Mouse (Mus musculus): ENCODE results near the gene Aco2. TPM values are rescaled to one million over a fixed set of nuclear protein-coding genes. Genes with fewer than 3 reads are reported as not detected.

Aco2 gene
- polyA plus RNA-seq (2012; ENCODE audit: insufficient read depth, low replicate concordance), result 36.5 and 110 TPM in 2 replicates

- peak; percentile 54; the same call in 1 of the 3 replicates for TF ChIP-seq GATA1 (IDR thresholded peaks at IDR 0.05; ENCODE audit: borderline replicate concordance, low read length)
- TF ChIP-seq FLI1 (IDR thresholded peaks at IDR 0.05; ENCODE audit: low read length), result no peak
- peaks cover 55% of the 10 kb centered on the region for H3K4me1 ChIP-seq
- peak within 1 kb of the TSS; percentile 100 for H3K4me3 ChIP-seq (replicated peaks)
- H3K36me3 ChIP-seq (replicated peaks; ENCODE audit: low read length), result peaks cover 35% of the 10 kb centered on the region
- no peaks in the 10 kb centered on the region for H3K9me3 ChIP-seq
- no peaks in the 10 kb centered on the region for H3K27me3 ChIP-seq (replicated peaks)
Observed at GRCm38 (mm10) chr15:81872262-81873136, at the start of gene Aco2. TSS of gene Aco2 (plus strand) at chr15:81872309.

GRCm38 (mm10) chr15:81822631-81823030 lies 49.5 kb upstream of the Aco2 start:
- Histone ChIP-seq H3K9me3 (no peaks in the 10 kb centered on the region), H3K4me1 (no peaks in the 10 kb centered on the region), H3K27me3 (replicated peaks) (no peaks in the 10 kb centered on the region), H3K4me3 (replicated peaks) (no peak overlapping the region), H3K36me3 (replicated peaks; ENCODE audit: low read length) (peaks cover 93% of the 10 kb centered on the region)
- TF ChIP-seq FLI1 (IDR thresholded peaks at IDR 0.05; ENCODE audit: low read length) (no peak), GATA1 (IDR thresholded peaks at IDR 0.05; ENCODE audit: borderline replicate concordance, low read length) (no peak)

- peaks cover 12% of the 10 kb centered on the region for H3K4me1 ChIP-seq
- H3K4me3 ChIP-seq (replicated peaks), result no peak overlapping the region
- peaks cover 83% of the 10 kb centered on the region for H3K36me3 ChIP-seq (replicated peaks; ENCODE audit: low read length)
- no peaks in the 10 kb centered on the region for H3K27me3 ChIP-seq (replicated peaks)
- TF ChIP-seq FLI1 (IDR thresholded peaks at IDR 0.05; ENCODE audit: low read length), result no peak
- TF ChIP-seq GATA1 (IDR thresholded peaks at IDR 0.05; ENCODE audit: borderline replicate concordance, low read length), result no peak
- no peaks in the 10 kb centered on the region for H3K9me3 ChIP-seq
Observed at GRCm38 (mm10) chr15:81824832-81825231, 47.3 kb upstream of the Aco2 start.

- Histone ChIP-seq H3K36me3 (replicated peaks; ENCODE audit: low read length) (peaks cover 49% of the 10 kb centered on the region), H3K4me1 (peaks cover 28% of the 10 kb centered on the region), H3K4me3 (replicated peaks) (no peak overlapping the region), H3K27me3 (replicated peaks) (no peaks in the 10 kb centered on the region), H3K9me3 (no peaks in the 10 kb centered on the region)
- TF ChIP-seq FLI1 (IDR thresholded peaks at IDR 0.05; ENCODE audit: low read length) (no peak), GATA1 (IDR thresholded peaks at IDR 0.05; ENCODE audit: borderline replicate concordance, low read length) (no peak)
Observed at GRCm38 (mm10) chr15:81828426-81829207, 43.5 kb upstream of the Aco2 start.

- TF ChIP-seq FLI1 (IDR thresholded peaks at IDR 0.05; ENCODE audit: low read length) (no peak), GATA1 (IDR thresholded peaks at IDR 0.05; ENCODE audit: borderline replicate concordance, low read length) (no peak)
- Histone ChIP-seq H3K4me3 (replicated peaks) (no peak overlapping the region), H3K36me3 (replicated peaks; ENCODE audit: low read length) (peaks cover 43% of the 10 kb centered on the region), H3K4me1 (peaks cover 33% of the 10 kb centered on the region), H3K9me3 (no peaks in the 10 kb centered on the region), H3K27me3 (replicated peaks) (peaks cover 2% of the 10 kb centered on the region)
Observed at GRCm38 (mm10) chr15:81829208-81829580, 42.9 kb upstream of the Aco2 start.

GRCm38 (mm10) chr15:81830530-81830929 lies 41.6 kb upstream of the Aco2 start:
- Histone ChIP-seq H3K4me1 (peaks cover 46% of the 10 kb centered on the region), H3K27me3 (replicated peaks) (peaks cover 11% of the 10 kb centered on the region)
- TF ChIP-seq FLI1 (IDR thresholded peaks at IDR 0.05; ENCODE audit: low read length), result no peak

GRCm38 (mm10) chr15:81831136-81831825 lies 40.8 kb upstream of the Aco2 start:
- peaks cover 54% of the 10 kb centered on the region for H3K4me1 ChIP-seq
- no peak for TF ChIP-seq GATA1 (IDR thresholded peaks at IDR 0.05; ENCODE audit: borderline replicate concordance, low read length)
- no peak for TF ChIP-seq FLI1 (IDR thresholded peaks at IDR 0.05; ENCODE audit: low read length)
- peaks cover 18% of the 10 kb centered on the region for H3K27me3 ChIP-seq (replicated peaks)
- no peaks in the 10 kb centered on the region for H3K9me3 ChIP-seq
- H3K36me3 ChIP-seq (replicated peaks; ENCODE audit: low read length), result peaks cover 22% of the 10 kb centered on the region
- H3K4me3 ChIP-seq (replicated peaks), result peak overlapping the region; percentile 84

More at GRCm38 (mm10) chr15:81830530-81830929, 41.6 kb upstream of the Aco2 start:
- Histone ChIP-seq H3K4me3 (replicated peaks) (no peak overlapping the region), H3K36me3 (replicated peaks; ENCODE audit: low read length) (peaks cover 29% of the 10 kb centered on the region), H3K9me3 (no peaks in the 10 kb centered on the region)

GRCm38 (mm10) chr15:81832219-81832618 lies 39.9 kb upstream of the Aco2 start:
- H3K36me3 ChIP-seq (replicated peaks; ENCODE audit: low read length), result peaks cover 13% of the 10 kb centered on the region
- H3K4me3 ChIP-seq (replicated peaks), result no peak overlapping the region
- no peak for TF ChIP-seq GATA1 (IDR thresholded peaks at IDR 0.05; ENCODE audit: borderline replicate concordance, low read length)
- TF ChIP-seq FLI1 (IDR thresholded peaks at IDR 0.05; ENCODE audit: low read length), result no peak
- peaks cover 25% of the 10 kb centered on the region for H3K27me3 ChIP-seq (replicated peaks)
- H3K9me3 ChIP-seq, result no peaks in the 10 kb centered on the region
- peaks cover 63% of the 10 kb centered on the region for H3K4me1 ChIP-seq

- TF ChIP-seq FLI1 (IDR thresholded peaks at IDR 0.05; ENCODE audit: low read length) (no peak), GATA1 (IDR thresholded peaks at IDR 0.05; ENCODE audit: borderline replicate concordance, low read length) (no peak)
- no peaks in the 10 kb centered on the region for H3K9me3 ChIP-seq
- H3K36me3 ChIP-seq (replicated peaks; ENCODE audit: low read length), result peaks cover 4% of the 10 kb centered on the region
- peaks cover 71% of the 10 kb centered on the region for H3K4me1 ChIP-seq
- no peak overlapping the region for H3K4me3 ChIP-seq (replicated peaks)
- peaks cover 25% of the 10 kb centered on the region for H3K27me3 ChIP-seq (replicated peaks)
Observed at GRCm38 (mm10) chr15:81833481-81833880, 38.6 kb upstream of the Aco2 start.

Data from megakaryocyte, embryonic 14.5 days (primary cell).